Mouse (Mus musculus): ENCODE measurements around the gene Plxna4.

GRCm38 (mm10) chr6:32583582-32583981 lies 4.4 kb downstream of the Plxna4 start:
- TF ChIP-seq POLR2A (IDR thresholded peaks at IDR 0.05; ENCODE audit: low read depth, low read length) (no peak), CTCF (IDR thresholded peaks at IDR 0.05; ENCODE audit: extremely low read depth, insufficient read length, insufficient replicate concordance, low read depth, low read length) (no peak)
